Mouse (Mus musculus): ENCODE data around the gene Cks1b. TPM values are rescaled to one million over a fixed set of nuclear protein-coding genes. Genes with fewer than 3 reads are reported as not detected.

The Cks1b gene
- polyA plus RNA-seq, 1 experiment from 2014 or later, result 352 TPM

- Histone ChIP-seq H3K9ac (no peak overlapping the region), H3K9me3 (replicated peaks) (no peaks in the 10 kb centered on the region), H3K36me3 (ENCODE audit: poor library complexity, severe bottlenecking) (no peaks in the 10 kb centered on the region), H3K4me3 (no peak overlapping the region), H3K4me1 (no peaks in the 10 kb centered on the region), H3K27me3 (0 out of 2 replicates have a peak, but pooled peaks cover 5% of the 10 kb centered on the region), H3K4me2 (no peak overlapping the region), H3K27ac (no peak overlapping the region)
- no peak for ATAC-seq
- 82% methylated on average over 11 of the region's 11 CpGs for WGBS
Measured at GRCm38 (mm10) chr3:89367338-89367737, 50.8 kb downstream of the Cks1b start.

GRCm38 (mm10) chr3:89365486-89366414, 52.4 kb downstream of the Cks1b start:
- Histone ChIP-seq H3K4me1 (no peaks in the 10 kb centered on the region), H3K36me3 (ENCODE audit: poor library complexity, severe bottlenecking) (no peaks in the 10 kb centered on the region), H3K4me3 (no peak overlapping the region), H3K27me3 (0 out of 2 replicates have a peak, but pooled peaks cover 5% of the 10 kb centered on the region), H3K4me2 (no peak overlapping the region), H3K27ac (no peak overlapping the region), H3K9me3 (replicated peaks) (no peaks in the 10 kb centered on the region), H3K9ac (no peak overlapping the region)
- no peak for ATAC-seq
- WGBS, result 75% methylated on average over 20 of the region's 20 CpGs

Other genes with a start within 250 kb of the Cks1b start
- 102 and 109 TPM in 2 replicates for gene Scamp3, start 240.9 kb downstream of the Cks1b start, polyA plus RNA-seq (2015; fragmentation: Nextera tagmentation; extraction: Ambion mirVana)
- gene Fam189b, start 235.2 kb downstream of the Cks1b start, polyA plus RNA-seq (2015; fragmentation: Nextera tagmentation; extraction: Ambion mirVana), result 15.1 and 23.0 TPM in 2 replicates
- gene Gba, start 215.5 kb downstream of the Cks1b start, polyA plus RNA-seq (2015; fragmentation: Nextera tagmentation; extraction: Ambion mirVana), result 34.6 and 36.3 TPM in 2 replicates
- gene Thbs3, start 203.2 kb downstream of the Cks1b start, polyA plus RNA-seq (2015; fragmentation: Nextera tagmentation; extraction: Ambion mirVana), result 79.2 and 96.1 TPM in 2 replicates
- gene Mtx1, start 191.3 kb downstream of the Cks1b start, polyA plus RNA-seq (2015; fragmentation: Nextera tagmentation; extraction: Ambion mirVana), result 196 and 201 TPM in 2 replicates
- 2.8 and 3.1 TPM in 2 replicates for gene Muc1, start 189.3 kb downstream of the Cks1b start, polyA plus RNA-seq (2015; fragmentation: Nextera tagmentation; extraction: Ambion mirVana)
- gene Krtcap2, start 172.4 kb downstream of the Cks1b start, polyA plus RNA-seq (2015; fragmentation: Nextera tagmentation; extraction: Ambion mirVana), result 221 and 237 TPM in 2 replicates
- gene Trim46, start 172.1 kb downstream of the Cks1b start, polyA plus RNA-seq (2015; fragmentation: Nextera tagmentation; extraction: Ambion mirVana), result 36.6 and 43.2 TPM in 2 replicates
- gene Dpm3, start 159.0 kb downstream of the Cks1b start, polyA plus RNA-seq (2015; fragmentation: Nextera tagmentation; extraction: Ambion mirVana), result 100 and 106 TPM in 2 replicates
- 25.8 and 32.7 TPM in 2 replicates for gene Slc50a1, start 147.8 kb downstream of the Cks1b start, polyA plus RNA-seq (2015; fragmentation: Nextera tagmentation; extraction: Ambion mirVana)
- 9.5 and 10.9 TPM in 2 replicates for gene Efna1, start 137.2 kb downstream of the Cks1b start, polyA plus RNA-seq (2015; fragmentation: Nextera tagmentation; extraction: Ambion mirVana)
- 18.7 and 23.4 TPM in 2 replicates for gene Efna3, start 95.4 kb downstream of the Cks1b start, polyA plus RNA-seq (2015; fragmentation: Nextera tagmentation; extraction: Ambion mirVana)
- gene Efna4, start 80.4 kb downstream of the Cks1b start, polyA plus RNA-seq (2015; fragmentation: Nextera tagmentation; extraction: Ambion mirVana), result 16.0 and 16.3 TPM in 2 replicates
- gene Adam15, start 68.4 kb downstream of the Cks1b start, polyA plus RNA-seq (2015; fragmentation: Nextera tagmentation; extraction: Ambion mirVana), result 24.1 and 27.5 TPM in 2 replicates
- 0.06 and 0.13 TPM in 2 replicates for gene Dcst2, start 56.4 kb downstream of the Cks1b start, polyA plus RNA-seq (2015; fragmentation: Nextera tagmentation; extraction: Ambion mirVana)
- 0.37 and 0.57 TPM in 2 replicates for gene Dcst1, start 53.1 kb downstream of the Cks1b start, polyA plus RNA-seq (2015; fragmentation: Nextera tagmentation; extraction: Ambion mirVana)
- gene Zbtb7b, start 23.6 kb downstream of the Cks1b start, polyA plus RNA-seq (2015; fragmentation: Nextera tagmentation; extraction: Ambion mirVana), result 0.41 and 0.67 TPM in 2 replicates
- 0.52 and 0.55 TPM in 2 replicates for gene Lenep, start 15.6 kb downstream of the Cks1b start, polyA plus RNA-seq (2015; fragmentation: Nextera tagmentation; extraction: Ambion mirVana)
- 36.3 and 39.4 TPM in 2 replicates for gene Flad1, start 6.5 kb downstream of the Cks1b start, polyA plus RNA-seq (2015; fragmentation: Nextera tagmentation; extraction: Ambion mirVana)
- gene Shc1, start 60 bp upstream of the Cks1b start, polyA plus RNA-seq (2015; fragmentation: Nextera tagmentation; extraction: Ambion mirVana), result 15.9 and 16.7 TPM in 2 replicates
- gene Pygo2, start 11.8 kb upstream of the Cks1b start, polyA plus RNA-seq (2015; fragmentation: Nextera tagmentation; extraction: Ambion mirVana), result 30.4 and 32.4 TPM in 2 replicates
- gene Pbxip1, start 18.3 kb upstream of the Cks1b start, polyA plus RNA-seq (2015; fragmentation: Nextera tagmentation; extraction: Ambion mirVana), result 10.2 TPM in 2 replicates
- 73.3 and 75.0 TPM in 2 replicates for gene Pmvk, start 36.2 kb upstream of the Cks1b start, polyA plus RNA-seq (2015; fragmentation: Nextera tagmentation; extraction: Ambion mirVana)
- gene Kcnn3, start 101.8 kb upstream of the Cks1b start, polyA plus RNA-seq (2015; fragmentation: Nextera tagmentation; extraction: Ambion mirVana), result 3.5 and 4.3 TPM in 2 replicates